Mouse (Mus musculus): Measurements from ENCODE around the gene Dagla. TPM values are rescaled to one million over a fixed set of nuclear protein-coding genes. Genes with fewer than 3 reads are reported as not detected.

Dagla gene
- polyA plus RNA-seq, 1 experiment from 2014 or later = 12.7 TPM

- H3K4me3 ChIP-seq = peak within 1 kb of the TSS; percentile 71
- ATAC-seq (replicated peaks) = peak; percentile 95
- H3K27ac ChIP-seq = peak within 1 kb of the TSS; percentile 88
- peaks cover 28% of the 10 kb centered on the region; the same call in 1 of the 2 replicates for H3K36me3 ChIP-seq (replicated peaks)
- H3K9ac ChIP-seq = peak within 1 kb of the TSS; percentile 80
- under 1% methylated on average over 40 of the region's 40 CpGs for WGBS
- no peaks in the 10 kb centered on the region for H3K9me3 ChIP-seq
- peak within 1 kb of the TSS; percentile 69 for H3K4me2 ChIP-seq
- no peaks in the 10 kb centered on the region for H3K27me3 ChIP-seq (replicated peaks)
- peaks cover 19% of the 10 kb centered on the region for H3K4me1 ChIP-seq
Observed at GRCm38 (mm10) chr19:10203848-10204615, 100.6 kb downstream of the Dagla start, which contains the start of the genes Tmem258 and Fen1. TSS of gene Tmem258 (plus strand) at chr19:10204014. TSS of gene Fen1 (minus strand) at chr19:10204169.

DNA sequence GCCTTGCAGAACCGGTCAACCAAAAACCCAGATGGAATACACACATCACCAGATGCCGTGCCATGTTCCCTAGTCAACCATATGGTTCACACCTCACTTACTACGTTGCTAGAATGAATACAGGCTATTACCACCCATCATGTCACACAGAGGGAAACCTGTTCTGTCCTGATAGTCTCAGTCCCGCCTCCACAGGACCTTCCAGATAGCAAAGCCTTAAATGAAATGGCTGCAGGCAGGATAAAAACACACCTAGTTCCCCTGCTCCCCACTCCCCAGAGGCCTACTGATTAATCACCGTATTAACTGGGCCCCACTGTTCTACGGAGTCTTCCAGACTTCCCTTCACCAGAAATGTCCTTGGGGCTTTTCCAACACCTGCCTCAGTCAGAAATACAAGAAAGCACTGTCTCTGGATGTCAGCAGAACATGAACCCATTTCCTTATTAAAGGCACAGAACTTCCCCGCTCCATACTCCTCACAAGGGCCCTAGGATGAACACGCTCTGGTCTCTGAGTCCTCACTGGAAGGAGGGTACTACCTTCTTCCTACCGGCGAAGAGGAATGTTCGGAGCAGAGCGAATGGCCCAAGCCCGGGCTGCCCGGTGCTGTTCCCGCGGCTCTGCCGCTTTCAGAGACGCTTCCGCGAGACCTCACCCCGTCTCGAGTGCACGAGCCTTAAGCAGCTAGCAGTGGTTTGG lies 101.4 kb downstream of the Dagla start:
- H3K27ac ChIP-seq = peak overlapping the region; percentile 88
- peaks cover 28% of the 10 kb centered on the region; the same call in 1 of the 2 replicates for H3K36me3 ChIP-seq (replicated peaks)
- peaks cover 21% of the 10 kb centered on the region for H3K4me1 ChIP-seq
- ATAC-seq (replicated peaks) = no peak
- H3K9me3 ChIP-seq = no peaks in the 10 kb centered on the region
- H3K27me3 ChIP-seq (replicated peaks) = no peaks in the 10 kb centered on the region
- peak overlapping the region; percentile 69 for H3K4me2 ChIP-seq
- H3K9ac ChIP-seq = peak overlapping the region; percentile 80
- WGBS = 3% methylated on average over 23 of the region's 23 CpGs
- peak overlapping the region; percentile 71 for H3K4me3 ChIP-seq

DNA sequence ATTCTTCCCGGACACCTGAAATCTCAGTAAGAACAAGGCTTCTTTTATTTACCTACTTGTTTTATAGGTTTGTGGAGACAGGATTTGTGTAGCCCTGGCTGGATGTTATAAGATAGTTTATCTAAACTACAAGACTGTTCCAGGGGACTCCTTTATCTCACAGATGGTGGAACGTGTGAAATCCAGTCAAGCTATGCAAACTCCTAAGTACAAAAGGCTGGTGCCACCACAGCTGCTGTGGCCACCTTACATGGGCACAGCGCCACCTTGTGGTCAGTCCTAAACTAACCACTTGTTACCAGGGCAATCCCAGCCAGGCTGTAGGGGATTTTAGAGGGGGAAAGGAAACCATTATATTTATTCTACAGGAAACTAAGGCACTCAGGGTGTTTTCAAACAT lies 106.0 kb downstream of the Dagla start:
- no peaks in the 10 kb centered on the region for H3K9me3 ChIP-seq
- no peak overlapping the region for H3K9ac ChIP-seq
- H3K27me3 ChIP-seq (replicated peaks) = no peaks in the 10 kb centered on the region
- no peak overlapping the region for H3K4me3 ChIP-seq
- H3K36me3 ChIP-seq (replicated peaks) = peaks cover 32% of the 10 kb centered on the region
- WGBS = 26% methylated on average over 3 of the region's 3 CpGs
- peaks cover 11% of the 10 kb centered on the region for H3K4me1 ChIP-seq
- H3K4me2 ChIP-seq = no peak overlapping the region
- no peak overlapping the region for H3K27ac ChIP-seq
- no peak for ATAC-seq (replicated peaks)

DNA sequence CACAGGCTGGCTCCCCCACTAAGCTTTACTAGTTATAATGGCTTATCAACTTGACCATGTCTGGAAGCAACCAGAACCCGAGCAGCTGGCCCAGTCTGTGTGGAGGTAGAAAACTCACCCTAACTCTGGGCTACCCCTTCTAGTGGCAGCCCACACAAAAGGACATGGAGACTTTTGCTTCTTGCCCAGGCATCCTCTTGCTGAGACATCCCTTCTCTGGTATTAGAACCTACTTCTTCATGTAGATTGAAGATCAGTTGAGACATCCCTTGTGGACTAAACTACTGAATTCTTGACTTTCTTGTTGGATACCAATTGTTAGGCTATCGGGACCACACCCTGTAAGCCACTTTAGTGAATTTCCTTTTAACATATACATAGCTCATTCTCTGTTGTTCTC lies 106.4 kb downstream of the Dagla start:
- 89% methylated on average over 2 of the region's 2 CpGs for WGBS
- H3K27ac ChIP-seq = no peak overlapping the region

GRCm38 (mm10) chr19:10197130-10197529 lies 107.5 kb downstream of the Dagla start:
- 89% methylated on average over 4 of the region's 4 CpGs for WGBS
- Histone ChIP-seq H3K9me3 (no peaks in the 10 kb centered on the region), H3K4me3 (no peak overlapping the region), H3K27ac (no peak overlapping the region), H3K4me2 (no peak overlapping the region), H3K4me1 (0 out of 2 replicates have a peak, but pooled peaks cover 2% of the 10 kb centered on the region), H3K27me3 (replicated peaks) (no peaks in the 10 kb centered on the region), H3K9ac (no peak overlapping the region), H3K36me3 (replicated peaks) (peaks cover 45% of the 10 kb centered on the region)
- ATAC-seq (replicated peaks) = no peak

More for the DNA sequence above, 106.4 kb downstream of the Dagla start:
- Histone ChIP-seq H3K4me1 (peaks cover 10% of the 10 kb centered on the region), H3K36me3 (replicated peaks) (peaks cover 37% of the 10 kb centered on the region), H3K9ac (no peak overlapping the region), H3K9me3 (no peaks in the 10 kb centered on the region), H3K4me3 (no peak overlapping the region), H3K4me2 (no peak overlapping the region), H3K27me3 (replicated peaks) (no peaks in the 10 kb centered on the region)
- no peak for ATAC-seq (replicated peaks)

Other genes with a start within 250 kb of the Dagla start
- 215 and 222 TPM in 2 replicates for gene Fads2, start 203.1 kb downstream of the Dagla start, polyA plus RNA-seq (2015; fragmentation: Nextera tagmentation; extraction: Ambion mirVana)
- 175 and 182 TPM in 2 replicates for gene Fads1, start 122.0 kb downstream of the Dagla start, polyA plus RNA-seq (2015; fragmentation: Nextera tagmentation; extraction: Ambion mirVana)
- 324 and 334 TPM in 2 replicates for gene Tmem258, start 100.9 kb downstream of the Dagla start, polyA plus RNA-seq (2015; fragmentation: Nextera tagmentation; extraction: Ambion mirVana)
- gene Fen1, start 100.7 kb downstream of the Dagla start, polyA plus RNA-seq (2015; fragmentation: Nextera tagmentation; extraction: Ambion mirVana) = 25.5 and 27.8 TPM in 2 replicates
- 0.62 and 0.79 TPM in 2 replicates for gene Myrf, start 64.1 kb downstream of the Dagla start, polyA plus RNA-seq (2015; fragmentation: Nextera tagmentation; extraction: Ambion mirVana)
- 19.6 and 21.0 TPM in 2 replicates for gene Syt7, start 84.2 kb upstream of the Dagla start, polyA plus RNA-seq (2015; fragmentation: Nextera tagmentation; extraction: Ambion mirVana)
- 1.7 and 2.4 TPM in 2 replicates for gene Lrrc10b, start 152.6 kb upstream of the Dagla start, polyA plus RNA-seq (2015; fragmentation: Nextera tagmentation; extraction: Ambion mirVana)
- gene Ppp1r32, start 178.1 kb upstream of the Dagla start, polyA plus RNA-seq (2015; fragmentation: Nextera tagmentation; extraction: Ambion mirVana) = 2.4 and 3.7 TPM in 2 replicates
- 53.4 and 58.9 TPM in 2 replicates for gene Cpsf7, start 220.4 kb upstream of the Dagla start, polyA plus RNA-seq (2015; fragmentation: Nextera tagmentation; extraction: Ambion mirVana)
- 61.0 and 64.5 TPM in 2 replicates for gene Sdhaf2, start 221.3 kb upstream of the Dagla start, polyA plus RNA-seq (2015; fragmentation: Nextera tagmentation; extraction: Ambion mirVana)